Mouse (Mus musculus): ENCODE data around the gene Litaf.

Gene Litaf

DNA sequence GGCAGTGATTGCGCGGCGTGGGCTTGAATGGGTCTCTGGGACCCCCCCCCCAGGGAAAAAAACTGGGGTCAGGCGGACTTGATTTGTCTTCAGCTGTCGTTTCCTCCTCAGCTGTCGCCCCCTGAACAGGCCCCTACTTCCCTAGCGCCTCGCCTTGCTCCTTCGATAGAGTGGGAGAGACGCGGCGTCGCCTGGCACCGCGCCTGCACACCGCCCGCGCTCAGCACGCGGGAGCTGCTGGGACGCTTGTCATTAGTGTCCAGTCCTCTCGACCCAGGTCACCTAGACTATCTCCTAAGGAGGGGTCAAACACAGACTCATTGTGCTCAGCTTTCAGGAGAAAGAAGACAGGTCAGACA is 855 bp upstream of the Litaf start:
- DNase-seq (ENCODE audit: low read depth, low spot score) = no peak

DNA sequence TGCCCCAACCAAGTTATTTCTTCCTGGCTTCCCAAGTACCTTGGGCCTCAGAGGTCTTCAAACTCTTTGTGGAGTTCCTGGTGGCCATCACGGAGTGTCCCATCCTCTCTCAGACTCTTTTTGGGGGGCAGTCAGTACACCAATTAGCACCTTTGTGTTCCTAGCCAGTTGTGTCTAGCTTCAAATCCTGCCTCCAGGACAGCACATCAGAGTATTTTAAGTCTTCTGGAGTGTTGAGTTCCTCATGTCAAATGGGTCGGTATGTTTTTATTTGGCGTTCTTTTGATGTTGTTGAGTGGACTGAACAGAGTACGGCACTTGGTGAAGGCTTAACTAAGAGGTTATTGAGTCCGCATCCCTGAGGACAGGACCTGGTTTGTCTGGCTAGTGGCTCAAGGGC is 526 bp downstream of the Litaf start:
- DNase-seq (ENCODE audit: low read depth, low spot score) = no peak

DNA sequence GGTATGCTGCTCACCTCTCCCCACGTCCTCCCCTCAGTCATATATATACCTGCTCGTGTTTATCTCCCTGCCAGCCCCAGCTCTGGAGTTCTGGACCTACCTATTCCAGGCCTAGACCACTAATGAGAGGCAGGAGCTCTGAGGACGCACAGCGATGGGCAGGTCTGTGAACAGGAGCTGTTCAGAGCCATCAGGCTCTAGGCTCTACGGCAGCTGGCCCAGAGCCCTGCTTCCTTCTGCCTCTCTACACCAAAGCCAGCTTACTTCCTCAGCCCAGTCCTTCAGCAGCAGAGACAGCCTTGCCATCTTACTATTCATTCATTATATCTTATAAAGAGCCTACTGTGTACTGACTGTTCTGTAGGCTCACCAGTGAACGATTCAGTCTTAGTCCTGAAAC is 1.2 kb downstream of the Litaf start:
- DNase-seq (ENCODE audit: low read depth, low spot score) = no peak

DNA sequence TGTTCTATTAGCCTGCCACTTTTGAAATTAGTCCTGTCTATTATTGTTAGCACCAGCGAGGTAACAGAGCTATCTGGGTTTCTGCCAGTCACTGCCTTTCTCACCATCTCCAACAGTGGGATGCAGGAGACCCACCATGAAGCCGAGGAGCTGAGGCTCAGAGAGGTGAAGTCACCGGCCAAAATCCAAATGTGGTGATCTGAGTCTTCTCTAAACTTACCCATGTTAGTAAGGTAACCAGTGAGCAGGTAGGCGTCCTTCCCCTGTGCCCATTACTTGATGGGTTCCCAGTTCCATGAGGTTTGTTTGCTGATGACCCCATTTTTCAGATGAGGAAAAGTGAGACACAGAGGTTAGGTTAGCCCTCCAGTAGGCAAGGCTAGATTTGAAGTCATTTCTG is 1.6 kb downstream of the Litaf start:
- no peak for DNase-seq (ENCODE audit: low read depth, low spot score)

DNA sequence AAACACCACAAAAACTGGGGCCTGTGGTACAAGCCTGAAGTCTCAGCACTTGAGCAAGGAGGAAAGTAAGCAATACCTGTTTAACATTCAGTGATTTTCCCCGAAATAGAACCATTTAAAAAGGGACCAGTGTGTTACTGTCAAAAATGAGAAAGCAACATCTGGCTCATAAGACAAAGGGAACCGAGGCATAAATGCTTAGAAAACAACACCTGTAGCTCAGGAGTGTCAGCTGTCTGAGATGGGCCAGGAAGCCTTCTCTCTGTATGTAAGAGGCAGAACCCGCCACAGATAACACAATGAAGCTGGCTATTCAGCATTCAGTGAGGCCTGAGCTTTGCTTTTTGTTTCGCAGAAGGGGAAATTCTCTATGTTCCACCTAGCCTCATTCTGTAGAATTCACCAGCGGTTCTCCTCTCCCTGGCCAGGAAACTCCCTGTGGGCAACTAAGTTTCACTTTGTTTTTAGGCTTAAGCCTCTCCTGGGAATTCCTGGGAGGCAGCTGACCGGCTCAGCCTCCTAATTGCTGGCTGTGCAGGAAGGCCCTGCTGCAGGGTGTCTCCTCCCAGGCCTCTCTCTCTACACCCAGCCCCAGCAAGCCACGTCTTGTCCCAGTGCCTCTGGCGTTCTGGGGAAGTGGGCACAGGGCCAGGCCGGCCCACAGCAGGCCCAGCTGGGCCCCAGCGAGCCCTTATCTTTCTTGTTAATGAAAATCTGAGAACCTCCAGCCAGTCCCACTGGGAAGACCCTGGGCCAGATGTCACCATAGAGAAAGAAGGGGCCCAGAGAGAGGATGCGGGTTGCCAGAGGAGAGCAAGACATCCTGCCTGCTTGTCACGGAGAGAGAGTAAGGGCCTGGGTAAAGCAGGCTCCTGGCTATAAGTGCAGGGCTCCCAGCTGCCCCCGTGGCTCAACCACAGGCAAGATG is 2.9 kb downstream of the Litaf start:
- no peak for DNase-seq (ENCODE audit: low read depth, low spot score)

DNA sequence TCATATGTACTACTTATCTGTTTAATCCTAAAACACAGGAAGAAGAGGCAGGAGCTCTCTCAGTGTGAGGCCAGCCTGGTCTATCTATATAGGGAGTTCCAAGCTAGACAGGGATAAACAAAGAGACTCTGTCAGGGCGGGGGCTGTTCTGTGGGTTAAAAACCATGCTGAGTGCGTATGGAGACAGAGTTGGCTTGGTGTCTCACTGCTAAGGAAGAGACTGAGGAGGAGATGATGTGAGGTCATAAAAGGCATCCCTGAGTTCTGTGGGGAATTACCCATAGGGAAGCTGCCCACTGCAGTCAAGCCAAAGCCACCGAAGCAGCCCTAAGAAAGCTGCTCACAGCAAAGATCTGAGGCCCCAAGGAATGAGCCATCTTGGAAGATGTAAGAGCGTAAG is 5.3 kb downstream of the Litaf start, which contains the start of gene Snn:
Gene Snn (plus strand): TSS at position 301 of the 400 bp plus-strand sequence.
- no peak for DNase-seq (ENCODE audit: low read depth, low spot score)

DNA sequence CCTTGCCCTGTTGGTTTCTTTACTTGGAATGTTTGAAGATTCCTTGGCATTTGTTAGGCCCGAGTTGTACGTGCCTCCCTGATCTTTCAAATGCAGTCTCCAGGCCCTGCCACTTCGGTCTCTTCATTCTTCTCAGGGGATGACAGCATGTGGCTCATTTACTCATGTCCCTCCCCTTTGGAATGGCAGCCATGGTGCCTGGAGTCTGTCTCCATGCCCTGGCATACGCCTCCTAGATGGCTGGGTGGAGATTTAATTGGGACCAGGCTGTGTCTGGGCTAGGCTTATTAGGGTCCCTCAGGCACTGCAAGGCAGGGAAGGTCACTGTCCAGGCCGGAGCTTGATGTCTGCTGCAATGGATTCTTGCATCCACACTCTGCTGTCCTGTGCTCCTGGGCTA is 10.0 kb downstream of the Litaf start:
- DNase-seq (ENCODE audit: low read depth, low spot score) = no peak

DNA sequence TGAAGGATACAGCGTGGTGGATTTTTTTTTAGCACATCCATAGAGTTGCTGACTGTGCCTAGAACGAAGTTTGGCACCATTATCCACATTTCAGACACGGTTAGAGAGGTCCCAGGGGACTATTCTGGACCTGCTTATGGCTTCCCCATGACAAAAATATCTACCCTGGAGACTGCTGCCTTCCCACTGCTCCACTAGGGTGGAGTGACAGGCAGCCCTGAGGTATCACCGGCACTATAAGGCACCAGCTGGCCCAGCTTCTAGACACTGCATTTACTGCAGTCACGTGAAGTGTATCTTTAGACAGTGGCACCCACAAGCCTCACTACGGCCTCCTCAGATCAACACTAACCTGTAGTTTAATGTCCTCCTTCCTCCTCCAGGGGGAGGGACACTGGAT is 11.1 kb downstream of the Litaf start:
- no peak for DNase-seq (ENCODE audit: low read depth, low spot score)

DNA sequence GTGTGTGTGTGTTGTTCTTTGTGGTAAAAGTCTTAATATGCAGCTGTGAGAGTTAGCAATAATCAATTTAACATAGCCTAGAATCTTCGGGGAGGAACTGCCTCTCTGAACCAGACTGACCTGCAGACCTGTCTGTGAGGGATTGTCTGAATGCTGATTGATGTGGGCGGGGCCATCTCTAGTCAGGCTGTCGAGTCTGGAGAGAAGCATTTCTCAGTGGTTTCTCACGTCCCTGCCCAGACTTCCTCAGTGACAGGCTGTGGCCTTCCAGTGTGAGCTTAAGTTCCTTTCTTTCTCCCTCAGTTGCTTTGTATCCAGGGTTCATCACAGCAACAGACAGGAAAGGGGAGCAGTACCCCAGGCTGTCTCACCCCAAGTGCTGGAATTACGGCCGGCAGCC is 11.5 kb downstream of the Litaf start:
- DNase-seq (ENCODE audit: low read depth, low spot score) = no peak

DNA sequence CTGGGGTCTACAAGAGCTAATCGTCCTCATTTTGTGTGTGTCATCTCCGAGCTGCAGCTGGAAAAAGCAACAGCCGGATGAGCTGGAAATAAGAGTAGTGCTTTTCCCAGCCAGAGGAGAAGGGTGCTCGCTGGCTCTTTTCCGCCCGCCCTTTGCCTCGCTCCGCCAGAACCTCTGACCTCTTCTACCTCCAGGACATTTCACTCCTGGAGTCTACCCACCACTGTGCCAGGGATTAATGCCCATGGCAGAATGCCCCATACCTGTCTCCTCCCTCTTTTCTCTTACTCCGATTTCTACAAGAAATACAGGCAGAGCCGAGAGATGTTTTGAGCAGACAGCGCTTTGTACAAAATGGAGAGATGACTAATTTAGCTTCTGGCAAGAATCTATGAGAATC is 14.8 kb downstream of the Litaf start:
- DNase-seq (ENCODE audit: low read depth, low spot score) = no peak

DNA sequence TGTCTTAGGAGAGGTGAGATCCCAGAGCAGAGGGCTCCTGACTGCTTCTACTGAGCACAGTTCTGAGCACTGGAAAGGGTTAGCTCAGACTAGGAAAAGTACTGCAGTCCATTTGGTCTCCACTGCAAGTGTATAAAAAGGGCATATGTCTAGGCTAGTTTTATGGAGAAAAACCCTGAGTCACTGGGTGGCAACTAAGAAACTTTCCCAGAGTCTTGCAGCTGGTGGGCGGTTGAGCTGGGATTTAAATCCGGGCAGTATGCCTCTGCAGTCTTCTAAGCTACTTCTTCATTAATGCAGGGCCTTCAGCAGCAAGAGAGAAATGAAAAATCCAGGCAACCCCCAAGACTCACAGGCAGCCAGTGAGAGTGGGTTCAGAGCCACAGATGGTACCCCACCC is 15.7 kb downstream of the Litaf start:
- no peak for DNase-seq (ENCODE audit: low read depth, low spot score)

DNA sequence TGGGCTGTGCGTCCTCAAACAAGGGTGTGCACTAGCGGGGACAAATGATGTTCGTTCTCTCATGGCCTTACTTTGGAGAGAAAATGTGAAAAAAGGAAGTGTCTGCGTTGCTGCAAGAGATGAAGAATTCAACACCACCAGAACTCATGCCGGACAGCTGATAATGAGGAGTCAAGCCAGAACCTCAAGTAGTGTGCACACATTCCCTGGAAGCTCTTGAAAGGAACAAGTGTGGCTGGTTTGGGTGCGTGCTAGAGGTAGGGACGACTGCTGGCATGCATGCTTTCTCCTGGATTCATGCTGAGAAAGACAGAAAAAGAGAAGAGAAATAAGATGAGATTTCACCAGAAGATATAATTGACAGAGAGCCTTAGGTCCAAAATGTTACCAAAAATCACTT is 18.8 kb downstream of the Litaf start:
- DNase-seq (ENCODE audit: low read depth, low spot score) = no peak

DNA sequence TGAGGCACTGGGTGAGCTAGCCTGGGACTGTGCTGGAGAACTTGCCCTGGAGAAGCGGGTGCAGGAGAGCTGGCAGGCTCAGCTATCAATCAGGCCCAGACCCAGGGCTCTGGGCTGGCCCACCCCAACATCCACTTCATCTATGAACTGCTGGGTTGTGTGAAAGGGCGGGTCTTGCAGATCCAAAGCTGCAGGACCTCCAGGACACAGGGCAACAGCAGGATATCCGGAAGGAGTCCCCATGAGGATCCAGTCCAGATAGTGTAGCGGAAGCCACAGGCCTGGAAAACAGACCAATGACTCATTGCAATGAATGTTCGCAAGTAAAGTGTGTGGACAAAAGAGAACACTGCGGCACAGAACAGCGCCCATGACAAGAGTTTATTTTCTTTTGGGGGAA is 19.5 kb downstream of the Litaf start:
- DNase-seq (ENCODE audit: low read depth, low spot score) = no peak

DNA sequence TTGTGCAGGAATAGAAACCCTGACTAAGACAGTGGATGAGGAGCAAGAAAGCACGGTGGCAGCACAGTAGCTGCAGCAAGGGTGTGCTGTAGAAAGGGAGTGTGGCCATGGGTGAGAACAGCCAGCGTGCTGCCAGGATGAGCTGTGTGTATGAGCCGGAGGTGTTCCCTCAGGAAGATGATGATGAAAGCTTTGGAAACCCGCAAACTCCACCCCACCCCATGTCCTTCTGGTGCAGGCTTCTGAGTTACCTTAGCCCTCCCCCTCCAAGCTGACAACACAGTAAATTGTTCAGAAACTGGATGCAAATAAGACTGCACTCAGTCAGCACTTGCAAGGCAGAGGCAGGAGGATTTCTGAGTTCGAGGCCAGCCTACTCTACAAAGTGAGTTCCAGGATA is 22.7 kb downstream of the Litaf start:
- no peak for DNase-seq (ENCODE audit: low read depth, low spot score)

DNA sequence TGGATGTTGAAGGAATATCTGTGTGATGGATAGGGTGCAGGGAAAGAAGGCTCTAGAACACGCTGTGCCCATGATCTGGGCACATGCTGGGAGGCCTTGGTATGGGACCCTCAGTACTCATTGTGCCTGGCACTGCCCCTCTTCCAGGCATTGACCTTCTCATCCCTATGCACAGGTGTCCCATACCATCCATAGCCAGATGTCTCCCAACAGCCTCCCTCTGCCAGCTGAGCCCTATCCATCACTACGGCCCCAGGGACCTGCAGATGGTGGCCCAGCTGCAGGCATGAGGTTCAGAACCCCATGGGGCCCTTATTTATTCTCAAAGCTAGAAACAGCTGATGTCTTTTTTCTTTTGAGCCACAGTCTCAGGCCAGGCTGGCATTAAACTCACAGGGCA is 25.4 kb downstream of the Litaf start:
- DNase-seq (ENCODE audit: low read depth, low spot score) = no peak

DNA sequence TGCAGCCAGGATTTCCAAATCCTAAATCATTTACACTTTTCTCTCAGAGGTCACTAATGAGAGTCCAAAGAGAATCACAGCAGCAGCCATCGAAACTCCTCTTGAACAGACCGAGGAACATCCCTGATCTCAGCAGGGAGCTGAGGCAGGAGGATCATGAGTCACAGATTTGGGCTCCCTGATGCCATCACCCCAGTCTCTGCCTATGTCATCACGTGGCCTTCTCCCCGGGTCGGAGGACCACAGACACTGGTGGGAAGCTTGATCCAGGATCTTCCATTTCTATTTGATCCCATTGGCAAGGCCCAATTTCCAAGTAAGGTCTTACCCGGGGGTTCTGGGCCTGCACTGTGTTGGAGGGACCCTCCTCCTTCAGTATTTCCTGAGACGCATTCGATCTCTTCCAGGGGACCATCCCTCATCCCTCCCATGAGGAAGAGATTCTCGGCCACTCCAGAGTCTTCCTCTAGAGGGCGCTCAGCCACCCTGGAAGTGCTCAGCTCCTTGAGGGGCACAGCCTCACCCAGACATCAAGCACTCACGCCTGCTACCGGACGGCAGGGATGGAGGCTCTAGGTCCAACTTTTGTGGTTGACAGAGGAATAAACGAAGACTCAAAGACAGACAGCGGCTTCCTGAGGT is 30.0 kb downstream of the Litaf start:
- no peak for DNase-seq (ENCODE audit: low read depth, low spot score)

DNA sequence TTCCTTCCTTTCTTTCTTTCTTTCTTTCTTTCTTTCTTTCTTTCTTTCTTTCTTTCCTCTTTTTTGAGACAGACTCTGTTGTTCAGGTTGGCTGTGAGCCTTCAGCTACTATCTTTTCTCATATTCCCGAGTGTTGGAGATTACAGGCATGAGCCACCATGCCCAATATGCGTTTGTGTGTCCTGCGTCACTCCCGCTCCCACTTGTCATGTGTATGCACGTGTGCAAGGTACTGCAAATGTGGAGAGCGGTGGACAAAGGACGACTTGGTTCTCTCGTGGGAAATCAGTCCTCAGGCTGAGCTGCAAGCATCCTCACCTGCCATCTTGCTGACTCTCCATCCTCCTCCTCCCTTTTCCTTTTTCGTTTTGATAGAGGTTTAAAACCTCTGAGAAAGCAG is 30.7 kb downstream of the Litaf start:
- no peak for DNase-seq (ENCODE audit: low read depth, low spot score)

DNA sequence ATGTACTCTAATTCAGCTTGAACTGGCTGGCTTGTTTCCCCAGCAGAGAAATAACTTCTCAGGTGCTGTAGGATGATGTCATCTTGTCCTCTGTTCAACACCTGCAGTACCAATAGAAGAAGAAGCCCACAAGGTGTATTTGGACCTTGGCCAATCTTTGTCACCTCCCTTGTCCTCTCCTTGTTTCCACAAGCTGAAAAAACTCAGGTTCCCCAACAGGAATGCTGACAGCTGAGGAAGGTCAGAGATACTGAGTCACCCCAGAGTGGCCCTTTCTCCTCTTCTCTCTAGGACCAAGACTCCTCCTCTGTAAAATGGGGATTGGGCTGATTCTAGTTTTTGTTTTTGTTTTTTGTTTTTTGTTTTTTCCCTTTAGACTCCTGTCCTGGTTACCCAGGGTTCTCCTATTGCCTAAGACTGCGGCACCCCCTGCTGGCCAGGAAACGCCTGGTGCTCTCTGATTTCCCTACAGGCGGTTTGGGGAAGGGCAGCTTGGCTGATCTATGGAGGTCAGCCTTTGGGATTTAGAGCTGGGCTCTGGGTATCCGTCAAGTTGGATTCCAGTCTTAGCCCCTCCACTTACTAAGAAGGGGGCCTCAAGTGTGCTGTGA is 31.7 kb downstream of the Litaf start:
- DNase-seq (ENCODE audit: low read depth, low spot score) = no peak

DNA sequence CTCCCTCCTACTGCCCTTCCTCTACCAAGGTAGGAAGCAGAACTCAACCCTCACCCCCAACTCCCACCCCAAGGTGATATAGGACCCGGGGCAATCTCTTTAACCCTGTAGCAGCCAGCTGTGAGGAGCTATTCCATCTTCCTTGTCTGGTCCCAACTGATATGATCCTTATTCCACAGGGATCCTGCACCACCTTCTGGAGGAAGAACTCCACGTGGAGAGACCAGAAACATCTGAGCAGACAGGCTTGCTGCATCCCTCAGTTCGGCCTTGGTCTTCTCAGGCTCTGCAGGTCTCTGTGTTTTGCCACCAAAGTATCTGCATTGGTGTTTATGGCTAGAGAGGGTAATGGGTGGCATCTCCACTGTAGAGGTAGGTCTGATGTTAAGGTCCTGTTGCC is 34.6 kb downstream of the Litaf start:
- DNase-seq (ENCODE audit: low read depth, low spot score) = no peak

DNA sequence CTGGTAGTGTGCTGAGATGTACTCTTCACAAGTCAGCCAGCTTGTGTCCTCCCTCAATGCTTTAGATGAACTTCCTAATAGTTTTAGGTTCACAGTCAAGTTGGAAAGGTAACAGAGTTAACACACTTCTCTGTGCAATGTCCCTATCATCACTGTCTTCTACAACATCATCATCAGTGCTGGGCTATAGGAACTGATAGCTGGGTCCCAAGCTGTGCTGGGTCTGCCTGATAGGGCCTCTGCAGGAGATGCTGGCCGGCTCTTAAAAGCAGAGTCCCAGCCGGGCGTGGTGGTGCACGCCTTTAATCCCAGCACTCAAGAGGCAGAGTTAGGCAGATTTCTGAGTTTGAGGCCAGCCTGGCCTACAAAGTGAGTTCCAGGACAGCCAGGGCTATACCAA is 35.1 kb downstream of the Litaf start:
- no peak for DNase-seq (ENCODE audit: low read depth, low spot score)

DNA sequence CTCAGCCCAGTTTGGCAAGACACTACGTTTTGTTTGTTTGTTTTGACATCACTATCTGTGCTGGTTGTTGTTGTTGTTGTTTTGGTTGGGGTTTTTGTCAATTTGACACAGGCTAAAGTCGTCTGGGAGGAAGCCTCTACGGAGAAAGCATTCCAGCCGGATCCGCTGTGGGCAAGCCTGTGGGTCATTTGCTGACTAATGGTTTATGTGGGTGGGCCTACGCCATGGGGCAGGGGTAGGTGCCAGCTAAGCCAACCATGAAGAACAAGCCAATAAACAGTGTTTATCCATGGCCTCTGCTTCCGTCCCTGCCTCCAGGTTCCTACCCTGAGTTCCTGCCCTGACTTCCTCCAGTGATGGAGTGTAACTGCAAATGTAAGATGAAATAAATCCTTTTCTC is 37.8 kb downstream of the Litaf start:
- no peak for DNase-seq (ENCODE audit: low read depth, low spot score)

DNA sequence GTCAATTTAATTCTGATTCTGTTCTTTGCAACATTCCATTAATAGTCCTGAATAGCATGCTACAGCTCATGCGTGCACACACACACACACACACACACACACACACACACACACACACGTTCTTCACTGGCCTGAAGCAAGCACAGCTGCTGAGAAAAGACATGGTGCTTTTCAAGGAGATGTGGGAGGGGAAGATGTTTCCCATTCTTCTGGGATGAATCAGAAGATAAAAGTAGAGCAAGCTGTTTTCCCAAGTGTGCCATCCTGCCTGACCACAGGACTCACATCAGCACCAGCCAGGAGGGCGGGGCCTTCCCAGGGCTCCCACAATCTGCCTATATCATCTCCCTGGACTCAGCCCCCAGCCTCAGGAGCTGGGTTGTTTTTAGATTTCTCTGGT is 41.1 kb downstream of the Litaf start:
- DNase-seq (ENCODE audit: low read depth, low spot score) = no peak

DNA sequence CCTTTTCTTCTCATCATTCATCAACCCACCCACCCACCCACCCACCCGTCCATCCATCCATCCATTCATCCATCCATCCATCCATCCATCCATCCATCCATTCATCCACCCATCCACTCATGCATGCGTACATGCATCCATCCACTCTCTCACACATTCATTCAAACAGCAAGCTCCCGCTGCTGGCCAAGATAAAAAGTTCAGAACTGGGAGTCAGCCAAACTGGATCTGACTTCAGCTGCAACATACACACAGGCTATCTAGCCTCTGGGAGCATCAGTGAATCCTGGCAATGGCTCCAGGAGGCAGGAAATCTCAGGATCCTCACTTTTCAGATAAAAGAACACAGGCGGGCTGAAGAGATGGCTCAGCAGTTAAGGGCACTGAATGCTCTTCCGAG is 42.3 kb downstream of the Litaf start:
- DNase-seq (ENCODE audit: low read depth, low spot score) = no peak
